Mouse (Mus musculus) lung, postnatal 0 days (tissue): ENCODE results near the gene Cd48. TPM values are rescaled to one million over a fixed set of nuclear protein-coding genes. Genes with fewer than 3 reads are reported as not detected.
"Not testable (repeated sequence)": the region's sequence is repeated elsewhere in the genome, so short reads cannot be mapped to it uniquely, and the experiment has no call there.

Experiments used
- ATAC-seq: fragments of 200-750 bp; cut with Nextera tagmentation; 2 replicates; pipeline ENCODE4 v1.8.0; 2017; ENCODE audit warnings: moderate library complexity
- DNase-seq: peaks from one replicate; pipeline ENCODE4 v3.0.0-alpha.2; 2016; ENCODE audit warnings: low spot score
- H3K27ac ChIP-seq: fragments of 300-500 bp; sonication (generic); 2 replicates; pipeline ENCODE4 v1.5.1; 2014; ENCODE audit warnings: antibody characterized with exemption, mild to moderate bottlenecking, low read length, mixed read lengths
- H3K27me3 ChIP-seq: fragments of 300-500 bp; sonication (generic); replicated peaks from 2 replicates; pipeline ENCODE4 v1.6.1; 2014; ENCODE audit warnings: low read length, mixed read lengths; ENCODE audit not compliant: insufficient read depth
- H3K36me3 ChIP-seq: fragments of 300-500 bp; sonication (generic); 2 replicates; pipeline ENCODE4 v1.6.1; 2014; ENCODE audit warnings: low read length, mixed read lengths; ENCODE audit not compliant: insufficient read depth
- H3K4me1 ChIP-seq: fragments of 300-500 bp; sonication (generic); 2 replicates; pipeline ENCODE4 v1.6.1; 2014; ENCODE audit warnings: antibody characterized with exemption, low read depth, low read length, mixed read lengths; ENCODE audit not compliant: insufficient read depth
- H3K4me2 ChIP-seq: fragments of 300-500 bp; sonication (generic); replicated peaks from 2 replicates; pipeline ENCODE4 v1.6.1; 2014; ENCODE audit warnings: low read depth, mild to moderate bottlenecking, low read length, moderate library complexity, mixed read lengths
- H3K4me3 ChIP-seq: fragments of 300-500 bp; sonication (generic); 2 replicates; pipeline ENCODE4 v1.5.1; 2014; ENCODE audit warnings: low read depth, low read length
- H3K9ac ChIP-seq: fragments of 300-500 bp; sonication (generic); replicated peaks from 2 replicates; pipeline ENCODE4 v1.6.1; 2014; ENCODE audit warnings: low read depth, mild to moderate bottlenecking
- H3K9me3 ChIP-seq: fragments of 300-500 bp; sonication (generic); 2 replicates; pipeline ENCODE4 v1.6.1; 2016; ENCODE audit warnings: low read length, mixed read lengths
- CTCF ChIP-seq: IDR thresholded peaks from 2 replicates; pipeline ENCODE4 v1.5.1; 2016; ENCODE audit warnings: antibody characterized with exemption, mild to moderate bottlenecking
- EP300 ChIP-seq: IDR thresholded peaks from 2 replicates; pipeline ENCODE4 v1.6.1; 2016; ENCODE audit warnings: antibody characterized with exemption, mild to moderate bottlenecking, control low read depth
- WGBS: fragments of 180-500 bp; shearing (Covaris S2); extraction: QIAGEN DNeasy Blood & Tissue Kit; methylation state at CpG from one replicate; pipeline ENCODE4 v1.1.7; 2014; 5-methylcytosine and 5-hydroxymethylcytosine counted together
- polyA plus RNA-seq: library from polyadenylated mRNA; unstranded; fragments of >200 nt; fragmentation: Nextera tagmentation; extraction: Ambion mirVana; gene quantifications from 2 replicates; pipeline ENCODE4 v1.2.1, GENCODE M21; 2015

The Cd48 gene
- polyA plus RNA-seq, 1 experiment from 2014 or later, result 11.7 TPM

GRCm38 (mm10) chr1:171663757-171664156 lies 18.1 kb upstream of the Cd48 start:
- no peak for ATAC-seq
- H3K4me2 ChIP-seq, result no peak overlapping the region
- TF ChIP-seq CTCF, result no peak
- no peak for TF ChIP-seq EP300
- H3K27me3 ChIP-seq, result no peaks in the 10 kb centered on the region
- no peak overlapping the region for H3K9ac ChIP-seq
- no peak overlapping the region for H3K4me3 ChIP-seq
- H3K9me3 ChIP-seq, result no peaks in the 10 kb centered on the region
- WGBS, result 85% methylated on average over 2 of the region's 2 CpGs
- H3K36me3 ChIP-seq, result no peaks in the 10 kb centered on the region
- H3K27ac ChIP-seq, result no peak overlapping the region
- H3K4me1 ChIP-seq, result no peaks in the 10 kb centered on the region
- DNase-seq, result no peak

DNA sequence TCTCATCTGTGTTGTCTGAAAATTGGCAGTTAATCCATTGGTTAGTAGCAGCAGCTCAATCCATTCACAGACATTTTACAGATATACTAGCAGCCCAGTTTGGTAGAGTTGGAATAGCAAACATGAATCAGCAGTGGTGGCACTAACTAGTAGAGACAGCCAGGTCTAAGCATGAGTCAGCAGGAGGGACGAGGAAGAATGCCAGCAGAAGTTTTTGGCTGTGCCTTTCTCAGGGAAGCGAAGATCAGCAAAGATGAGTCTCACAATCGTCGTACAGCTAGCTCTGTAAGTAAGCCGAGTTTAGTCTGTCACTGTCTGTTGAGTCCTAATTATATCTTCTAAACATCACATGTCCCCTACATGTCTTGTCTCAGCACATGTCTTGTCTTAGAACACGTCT lies 15.5 kb upstream of the Cd48 start:
- ATAC-seq, result no peak
- 74% methylated on average over 6 of the region's 6 CpGs for WGBS

GRCm38 (mm10) chr1:171667160-171667559 lies 14.6 kb upstream of the Cd48 start:
- H3K9ac ChIP-seq, result no peak overlapping the region

More for the DNA sequence above, 15.5 kb upstream of the Cd48 start:
- Histone ChIP-seq H3K36me3 (no peaks in the 10 kb centered on the region), H3K27me3 (no peaks in the 10 kb centered on the region), H3K9me3 (no peaks in the 10 kb centered on the region), H3K4me3 (no peak overlapping the region), H3K4me2 (no peak overlapping the region), H3K4me1 (no peaks in the 10 kb centered on the region), H3K9ac (no peak overlapping the region), H3K27ac (no peak overlapping the region)
- TF ChIP-seq CTCF, result no peak
- TF ChIP-seq EP300, result no peak
- no peak for DNase-seq

GRCm38 (mm10) chr1:171672451-171672850 lies 9.4 kb upstream of the Cd48 start:
- H3K9me3 ChIP-seq, H3K4me2 ChIP-seq, H3K27me3 ChIP-seq, ATAC-seq, H3K4me3 ChIP-seq, DNase-seq, H3K9ac ChIP-seq, H3K27ac ChIP-seq, H3K36me3 ChIP-seq, H3K4me1 ChIP-seq: not testable (repeated sequence)
- whole genome bisulfite sequencing, result 60% methylated on average over 2 of the region's 2 CpGs

More at GRCm38 (mm10) chr1:171667160-171667559, 14.6 kb upstream of the Cd48 start:
- Histone ChIP-seq H3K4me1 (no peaks in the 10 kb centered on the region), H3K27me3 (no peaks in the 10 kb centered on the region), H3K9me3 (no peaks in the 10 kb centered on the region), H3K36me3 (no peaks in the 10 kb centered on the region), H3K4me2 (no peak overlapping the region), H3K27ac (no peak overlapping the region), H3K4me3 (no peak overlapping the region)
- DNase-seq, result no peak
- ATAC-seq, result no peak
- TF ChIP-seq EP300 (no peak), CTCF (no peak)
- 56% methylated on average over 1 of the region's 1 CpGs for WGBS

DNA sequence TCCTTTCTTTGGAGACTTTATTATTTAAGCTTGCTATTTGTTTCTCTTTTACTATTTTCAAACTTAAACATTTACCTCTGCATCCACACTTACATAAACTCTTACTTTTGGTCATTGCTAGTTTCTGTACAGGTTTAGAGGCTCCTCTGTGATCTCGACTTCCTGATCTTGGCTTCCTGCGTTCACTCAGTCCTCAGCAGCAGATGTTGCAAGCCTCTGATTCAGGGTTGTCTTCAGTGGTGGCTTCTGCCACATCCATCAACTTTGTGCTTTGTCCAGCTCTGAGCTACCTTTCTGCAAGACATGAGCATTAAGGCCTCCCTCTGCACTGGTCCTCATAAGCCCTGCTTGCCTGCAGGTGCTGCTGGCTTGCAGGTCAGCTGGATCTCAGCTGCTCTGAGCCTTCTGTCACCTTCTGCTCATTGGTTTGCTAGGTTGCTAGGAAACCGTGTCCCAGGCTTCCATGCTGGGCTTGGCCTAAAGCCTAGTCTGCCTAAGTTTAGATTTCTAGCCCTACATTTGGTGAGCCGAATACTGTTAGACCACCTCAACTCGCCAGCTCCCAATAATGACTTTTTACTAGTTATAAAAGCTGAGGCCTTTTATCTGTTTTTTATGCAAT lies 8.8 kb upstream of the Cd48 start:
- H3K4me2 ChIP-seq, result no peak overlapping the region
- no peaks in the 10 kb centered on the region for H3K36me3 ChIP-seq
- H3K4me3 ChIP-seq, result no peak overlapping the region
- 62% methylated on average over 5 of the region's 5 CpGs for WGBS
- H3K27me3 ChIP-seq, result no peaks in the 10 kb centered on the region
- no peak for DNase-seq
- ATAC-seq, result no peak
- H3K9ac ChIP-seq, result no peak overlapping the region
- H3K4me1 ChIP-seq, result no peaks in the 10 kb centered on the region
- no peak overlapping the region for H3K27ac ChIP-seq
- no peaks in the 10 kb centered on the region for H3K9me3 ChIP-seq
- TF ChIP-seq CTCF (no peak), EP300 (no peak)

GRCm38 (mm10) chr1:171674467-171674866 lies 7.3 kb upstream of the Cd48 start:
- H3K4me3 ChIP-seq, result no peak overlapping the region
- ATAC-seq, result no peak
- no peak for TF ChIP-seq CTCF
- TF ChIP-seq EP300, result no peak

DNA sequence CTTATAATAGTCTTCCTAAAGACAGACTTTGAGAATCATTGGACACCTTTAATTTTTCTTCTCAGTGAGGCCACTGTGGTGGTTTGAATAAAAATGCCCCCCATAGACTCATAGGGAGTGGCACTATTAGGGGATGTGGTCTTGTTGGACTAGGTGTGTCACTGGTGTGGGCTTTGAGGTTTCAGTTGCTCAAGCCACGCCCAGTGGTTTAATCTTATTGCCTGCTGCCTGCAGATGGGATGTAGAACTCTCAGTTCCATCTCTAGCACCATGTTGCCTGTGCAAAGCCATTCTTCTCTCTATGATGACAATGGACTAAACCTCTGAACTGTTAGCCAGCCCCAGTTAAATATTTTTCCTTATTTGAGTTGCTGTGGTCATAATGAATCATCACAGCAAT lies 4.1 kb upstream of the Cd48 start:
- no peak for ATAC-seq
- no peaks in the 10 kb centered on the region for H3K9me3 ChIP-seq
- TF ChIP-seq EP300 (no peak), CTCF (no peak)
- no peaks in the 10 kb centered on the region for H3K4me1 ChIP-seq
- no peak overlapping the region for H3K4me2 ChIP-seq
- no peak overlapping the region for H3K4me3 ChIP-seq
- no peaks in the 10 kb centered on the region for H3K27me3 ChIP-seq
- DNase-seq, result no peak
- 52% methylated on average over 1 of the region's 1 CpGs for WGBS
- no peak overlapping the region for H3K27ac ChIP-seq
- no peak overlapping the region for H3K9ac ChIP-seq
- H3K36me3 ChIP-seq, result no peaks in the 10 kb centered on the region

More at GRCm38 (mm10) chr1:171674467-171674866, 7.3 kb upstream of the Cd48 start:
- Histone ChIP-seq H3K4me2 (no peak overlapping the region), H3K27me3 (no peaks in the 10 kb centered on the region), H3K9me3 (no peaks in the 10 kb centered on the region), H3K4me1 (no peaks in the 10 kb centered on the region), H3K9ac (no peak overlapping the region), H3K27ac (no peak overlapping the region), H3K36me3 (no peaks in the 10 kb centered on the region)
- no peak for DNase-seq
- 55% methylated on average over 1 of the region's 1 CpGs for WGBS
